Mouse (Mus musculus) kidney, adult 2 months (tissue): Measurements from ENCODE around the gene Ddit4. TPM values are rescaled to one million over a fixed set of nuclear protein-coding genes. Genes with fewer than 3 reads are reported as not detected.
"Not testable (repeated sequence)": the region's sequence is repeated elsewhere in the genome, so short reads cannot be mapped to it uniquely, and the experiment has no call there.

Source experiments
- DNase-seq: peaks from one replicate; pipeline ENCODE4 v3.0.0; 2021
- H3K27ac ChIP-seq: fragments of 200-500 bp; 2 replicates; pipeline ENCODE4 v1.5.1; 2012; ENCODE audit warnings: low read depth, low read length, control low read depth, inconsistent platforms; ENCODE audit not compliant: insufficient read depth
- H3K27me3 ChIP-seq: fragments of 200-500 bp; replicated peaks from 2 replicates; pipeline ENCODE4 v1.6.1; 2012; ENCODE audit warnings: mild to moderate bottlenecking, moderate library complexity, low read length, inconsistent platforms; ENCODE audit not compliant: control insufficient read depth, insufficient read depth
- H3K36me3 ChIP-seq: fragments of 200-500 bp; 2 replicates; pipeline ENCODE4 v1.6.1; 2012; ENCODE audit warnings: mild to moderate bottlenecking, moderate library complexity, low read length, inconsistent platforms; ENCODE audit not compliant: control insufficient read depth, insufficient read depth
- H3K4me1 ChIP-seq: fragments of 200-500 bp; 2 replicates; pipeline ENCODE4 v1.6.1; 2011; ENCODE audit warnings: low read length; ENCODE audit not compliant: control insufficient read depth, insufficient read depth
- H3K4me3 ChIP-seq: fragments of 200-500 bp; 2 replicates; pipeline ENCODE4 v1.5.1; 2011; ENCODE audit warnings: mild to moderate bottlenecking, low read depth, low read length, control low read depth; ENCODE audit not compliant: insufficient read depth
- CTCF ChIP-seq: fragments of 200-500 bp; conservative IDR thresholded peaks from 2 replicates; pipeline ENCODE4 v1.5.1; 2011; ENCODE audit warnings: low read depth, mild to moderate bottlenecking, control low read depth, low read length, moderate library complexity, mixed read lengths; ENCODE audit not compliant: insufficient read depth, insufficient read length
- POLR2A ChIP-seq: fragments of 200-500 bp; IDR thresholded peaks from one replicate; pipeline ENCODE4 v1.6.1; 2011; ENCODE audit warnings: low read depth, low read length, control low read depth
- WGBS: fragments of 180-500 bp; shearing (Covaris S2); methylation state at CpG from one replicate; pipeline ENCODE4 v1.1.7; 2018; 5-methylcytosine and 5-hydroxymethylcytosine counted together
- polyA plus RNA-seq: library from polyadenylated mRNA; depleted of rRNA; stranded (reverse); fragments of >200 nt; gene quantifications from 2 replicates; pipeline ENCODE4 v1.2.3, GENCODE M21; 2012; rRNA removed

Ddit4 gene
- 21.1 and 21.6 TPM in 2 replicates for polyA plus RNA-seq

- Histone ChIP-seq H3K27me3 (no peaks in the 10 kb centered on the region), H3K4me3 (peak within 1 kb of the TSS; percentile 67), H3K4me1 (peaks cover 13% of the 10 kb centered on the region; the same call in 1 of the 2 replicates), H3K36me3 (no peaks in the 10 kb centered on the region), H3K27ac (peak within 1 kb of the TSS; percentile 94)
- WGBS = under 1% methylated on average over 76 of the region's 76 CpGs
- TF ChIP-seq POLR2A (peak; percentile 100), CTCF (no peak)
- peak; percentile 100 for DNase-seq
Measured at GRCm38 (mm10) chr10:59951211-59952151, at the start of gene Ddit4. TSS of gene Ddit4 (minus strand) at chr10:59951834.

DNA sequence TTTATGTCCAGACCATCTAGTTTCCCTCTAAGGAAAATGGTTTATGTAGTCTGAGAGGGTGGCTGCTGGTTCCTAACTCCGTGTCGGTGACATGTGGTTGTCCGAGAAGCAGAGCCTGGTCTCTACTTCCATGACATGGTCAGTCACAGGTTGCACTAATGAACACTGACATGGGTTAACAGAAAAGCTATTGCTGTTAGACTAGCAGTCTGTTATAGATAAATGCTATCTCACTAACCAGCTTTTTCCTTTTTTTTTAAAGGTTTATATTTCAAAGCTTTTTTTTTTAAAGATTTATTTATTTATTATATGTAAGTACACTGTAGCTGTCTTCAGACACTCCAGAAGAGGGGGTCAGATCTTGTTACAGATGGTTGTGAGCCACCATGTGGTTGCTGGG, 47.4 kb upstream of the Ddit4 start:
- TF ChIP-seq CTCF (no peak), POLR2A (no peak)
- peaks cover 14% of the 10 kb centered on the region for H3K4me1 ChIP-seq
- no peak overlapping the region for H3K4me3 ChIP-seq
- 86% methylated on average over 3 of the region's 3 CpGs for WGBS
- no peak for DNase-seq
- H3K27ac ChIP-seq = no peak overlapping the region
- no peaks in the 10 kb centered on the region for H3K27me3 ChIP-seq
- no peaks in the 10 kb centered on the region for H3K36me3 ChIP-seq

DNA sequence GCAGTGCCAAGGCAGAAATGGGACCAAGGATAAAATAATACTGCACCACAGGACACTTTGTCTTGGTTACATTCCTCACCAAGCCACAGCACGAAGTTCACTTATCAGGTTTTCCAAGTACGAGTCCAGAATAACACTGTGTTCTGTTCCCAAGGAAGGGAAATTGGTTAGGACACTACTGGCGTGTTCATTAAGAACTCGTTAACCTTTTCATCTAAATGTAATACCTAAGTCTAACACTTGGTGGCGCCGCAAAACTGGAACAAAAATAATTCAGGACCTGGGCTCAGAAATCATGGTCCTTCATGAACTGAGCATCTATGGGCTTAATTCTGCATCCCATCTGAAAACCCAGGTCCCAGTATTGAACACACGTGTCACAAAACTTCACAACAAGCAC, 46.0 kb upstream of the Ddit4 start:
- Histone ChIP-seq H3K36me3 (no peaks in the 10 kb centered on the region), H3K27me3 (no peaks in the 10 kb centered on the region), H3K4me3 (no peak overlapping the region), H3K27ac (no peak overlapping the region), H3K4me1 (peaks cover 14% of the 10 kb centered on the region)
- no peak for TF ChIP-seq POLR2A
- no peak for TF ChIP-seq CTCF
- peak; percentile 84 for DNase-seq
- 7% methylated on average over 7 of the region's 7 CpGs for WGBS

GRCm38 (mm10) chr10:59995889-59996288, 44.3 kb upstream of the Ddit4 start:
- TF ChIP-seq POLR2A (no peak), CTCF (no peak)
- no peaks in the 10 kb centered on the region for H3K27me3 ChIP-seq
- WGBS = 57% methylated on average over 6 of the region's 6 CpGs
- H3K27ac ChIP-seq = 0 out of 2 replicates have a peak overlapping the region, but pooled peaks have one; percentile 21
- H3K4me1 ChIP-seq = peaks cover 9% of the 10 kb centered on the region; the same call in 1 of the 2 replicates
- H3K36me3 ChIP-seq = no peaks in the 10 kb centered on the region
- peak; percentile 42 for DNase-seq
- no peak overlapping the region for H3K4me3 ChIP-seq

- H3K4me1 ChIP-seq, H3K27me3 ChIP-seq, H3K4me3 ChIP-seq, H3K27ac ChIP-seq, H3K36me3 ChIP-seq, DNase-seq: not testable (repeated sequence)
- WGBS = 85% methylated on average over 2 of the region's 3 CpGs
Measured at GRCm38 (mm10) chr10:59993813-59994212, 42.2 kb upstream of the Ddit4 start.

DNA sequence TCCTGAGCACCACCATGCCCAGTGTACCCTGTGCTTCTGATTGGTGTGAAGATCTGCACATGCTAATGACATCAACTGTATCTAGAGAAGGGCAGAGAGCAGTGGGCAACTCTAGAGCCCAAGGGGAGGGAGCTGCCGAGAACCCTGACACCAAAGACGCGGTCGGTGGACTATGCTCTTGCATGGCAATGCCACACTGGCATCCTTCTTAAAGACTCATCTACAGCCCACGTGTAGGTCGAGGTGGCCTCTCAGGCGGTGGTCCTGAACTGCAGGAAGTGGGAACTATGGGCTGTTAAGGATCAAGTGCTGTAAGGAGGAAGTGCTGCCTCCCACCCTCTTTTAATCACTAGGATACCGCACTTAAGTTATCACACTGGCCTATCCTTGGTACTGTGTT, 40.4 kb upstream of the Ddit4 start:
- Histone ChIP-seq H3K4me3 (no peak overlapping the region), H3K4me1 (peaks cover 8% of the 10 kb centered on the region; the same call in 1 of the 2 replicates), H3K27ac (no peak overlapping the region), H3K36me3 (no peaks in the 10 kb centered on the region; the same call in 1 of the 2 replicates), H3K27me3 (no peaks in the 10 kb centered on the region)
- DNase-seq = no peak
- 58% methylated on average over 8 of the region's 8 CpGs for WGBS
- no peak for TF ChIP-seq CTCF
- no peak for TF ChIP-seq POLR2A

- H3K27ac ChIP-seq = no peak overlapping the region
- H3K4me1 ChIP-seq = peaks cover 8% of the 10 kb centered on the region; the same call in 1 of the 2 replicates
- no peaks in the 10 kb centered on the region for H3K27me3 ChIP-seq
- no peak for DNase-seq
- H3K36me3 ChIP-seq = no peaks in the 10 kb centered on the region; the same call in 1 of the 2 replicates
- 58% methylated on average over 9 of the region's 9 CpGs for WGBS
- H3K4me3 ChIP-seq = no peak overlapping the region
- TF ChIP-seq POLR2A (no peak), CTCF (peak; percentile 23; the same call in 1 of the 2 replicates)
Measured at GRCm38 (mm10) chr10:59991262-59991880, 39.7 kb upstream of the Ddit4 start.
